Mouse (Mus musculus) brain, embryonic 14.5 days (tissue): ENCODE results near the gene Unc79.
A peak's percentile ranks its signal among the peaks of the same experiment; 100 is the strongest.

Experiments
- CTCF ChIP-seq: fragments of 200-500 bp; IDR thresholded peaks from 2 replicates; pipeline ENCODE4 v1.5.1; 2012; ENCODE audit warnings: inconsistent platforms, mild to moderate bottlenecking, moderate library complexity, borderline replicate concordance; ENCODE audit not compliant: insufficient read depth, insufficient read length; ENCODE audit errors: extremely low read depth
- POLR2A ChIP-seq: fragments of 200-500 bp; IDR thresholded peaks from 2 replicates; pipeline ENCODE4 v1.6.1; 2012; ENCODE audit warnings: mild to moderate bottlenecking, inconsistent platforms, borderline replicate concordance; ENCODE audit not compliant: poor library complexity, insufficient read depth, insufficient read length, severe bottlenecking; ENCODE audit errors: extremely low read depth

GRCm38 (mm10) chr12:103142550-103143010 is 193.9 kb downstream of the Unc79 start:
- TF ChIP-seq CTCF: peak; percentile 61; the same call in 1 of the 2 replicates
- no peak for TF ChIP-seq POLR2A
